Mouse (Mus musculus): ENCODE measurements around the gene Mbnl2.

DNA sequence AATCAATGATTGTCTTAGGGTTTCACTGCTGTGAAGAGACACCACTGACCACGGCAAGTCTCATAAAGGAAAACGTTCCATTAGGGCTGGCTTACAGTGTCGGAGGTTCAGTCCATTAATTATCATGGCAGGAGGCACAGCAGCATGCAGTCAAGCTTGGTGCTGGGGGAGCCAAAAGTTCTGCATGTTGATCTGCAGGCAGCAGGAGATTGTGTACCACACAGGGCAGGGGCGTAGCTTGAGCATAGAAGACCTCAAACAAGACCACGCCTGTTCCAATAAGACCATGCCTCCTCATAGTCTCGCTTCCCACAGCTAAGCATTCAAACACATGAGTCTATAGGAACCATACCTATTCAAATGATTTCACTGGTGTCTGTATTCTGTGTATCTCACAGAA lies 85.7 kb downstream of the Mbnl2 start:
- no peak for TF ChIP-seq POLR2A (IDR thresholded peaks at IDR 0.05; ENCODE audit: low read depth, low read length)
- no peak for TF ChIP-seq CTCF (IDR thresholded peaks at IDR 0.05; ENCODE audit: extremely low read depth, insufficient read length, insufficient replicate concordance, low read depth, low read length)

Data from small intestine, adult 2 months (tissue).